Mouse (Mus musculus): Measurements from ENCODE around the gene Tmem151b.

The Tmem151b gene

GRCm38 (mm10) chr17:45547461-45548190 is 1.9 kb downstream of the Tmem151b start:
- DNase-seq (ENCODE audit: extremely low read depth, insufficient read length, low spot score) = no peak

GRCm38 (mm10) chr17:45546941-45547340 is 2.5 kb downstream of the Tmem151b start:
- DNase-seq (ENCODE audit: extremely low read depth, insufficient read length, low spot score) = no peak

- DNase-seq (ENCODE audit: extremely low read depth, insufficient read length, low spot score) = no peak
Observed at GRCm38 (mm10) chr17:45545278-45545961, 4.1 kb downstream of the Tmem151b start.

- no peak for DNase-seq (ENCODE audit: extremely low read depth, insufficient read length, low spot score)
Observed at GRCm38 (mm10) chr17:45544873-45545277, 4.6 kb downstream of the Tmem151b start.

- no peak for DNase-seq (ENCODE audit: extremely low read depth, insufficient read length, low spot score)
Observed at GRCm38 (mm10) chr17:45544001-45544872, 5.2 kb downstream of the Tmem151b start.

GRCm38 (mm10) chr17:45543115-45543514 is 6.4 kb downstream of the Tmem151b start:
- DNase-seq (ENCODE audit: extremely low read depth, insufficient read length, low spot score) = no peak

GRCm38 (mm10) chr17:45542705-45543104 is 6.8 kb downstream of the Tmem151b start:
- DNase-seq (ENCODE audit: extremely low read depth, insufficient read length, low spot score) = no peak

GRCm38 (mm10) chr17:45542129-45542528 is 7.3 kb downstream of the Tmem151b start:
- DNase-seq (ENCODE audit: extremely low read depth, insufficient read length, low spot score) = no peak

GRCm38 (mm10) chr17:45539664-45540063 is 9.8 kb downstream of the Tmem151b start:
- DNase-seq (ENCODE audit: extremely low read depth, insufficient read length, low spot score) = no peak

- no peak for DNase-seq (ENCODE audit: extremely low read depth, insufficient read length, low spot score)
Observed at GRCm38 (mm10) chr17:45538394-45538793, 11.1 kb downstream of the Tmem151b start.

- DNase-seq (ENCODE audit: extremely low read depth, insufficient read length, low spot score) = no peak
Observed at GRCm38 (mm10) chr17:45536264-45536663, 13.2 kb downstream of the Tmem151b start.

- DNase-seq (ENCODE audit: extremely low read depth, insufficient read length, low spot score) = no peak
Observed at GRCm38 (mm10) chr17:45532896-45533295, 16.6 kb downstream of the Tmem151b start.

- DNase-seq (ENCODE audit: extremely low read depth, insufficient read length, low spot score) = no peak
Observed at GRCm38 (mm10) chr17:45530346-45530782, 19.1 kb downstream of the Tmem151b start.

GRCm38 (mm10) chr17:45526571-45526970 is 22.9 kb downstream of the Tmem151b start:
- DNase-seq (ENCODE audit: extremely low read depth, insufficient read length, low spot score) = no peak

- DNase-seq (ENCODE audit: extremely low read depth, insufficient read length, low spot score) = no peak
Observed at GRCm38 (mm10) chr17:45524961-45525360, 24.5 kb downstream of the Tmem151b start.

- DNase-seq (ENCODE audit: extremely low read depth, insufficient read length, low spot score) = no peak
Observed at GRCm38 (mm10) chr17:45523263-45523662, 26.2 kb downstream of the Tmem151b start, which contains the start of gene Tcte1. Gene Tcte1, plus strand, starts transcription at chr17:45523434.

- no peak for DNase-seq (ENCODE audit: extremely low read depth, insufficient read length, low spot score)
Observed at GRCm38 (mm10) chr17:45520136-45520535, 29.3 kb downstream of the Tmem151b start.

- no peak for DNase-seq (ENCODE audit: extremely low read depth, insufficient read length, low spot score)
Observed at GRCm38 (mm10) chr17:45518766-45519475, 30.6 kb downstream of the Tmem151b start.

- DNase-seq (ENCODE audit: extremely low read depth, insufficient read length, low spot score) = no peak
Observed at GRCm38 (mm10) chr17:45517549-45518215, 31.8 kb downstream of the Tmem151b start.

- no peak for DNase-seq (ENCODE audit: extremely low read depth, insufficient read length, low spot score)
Observed at GRCm38 (mm10) chr17:45517135-45517534, 32.3 kb downstream of the Tmem151b start.
